Comparison of ENCODE assay signal across 28 mouse cellular contexts in the genomic region with DNA sequence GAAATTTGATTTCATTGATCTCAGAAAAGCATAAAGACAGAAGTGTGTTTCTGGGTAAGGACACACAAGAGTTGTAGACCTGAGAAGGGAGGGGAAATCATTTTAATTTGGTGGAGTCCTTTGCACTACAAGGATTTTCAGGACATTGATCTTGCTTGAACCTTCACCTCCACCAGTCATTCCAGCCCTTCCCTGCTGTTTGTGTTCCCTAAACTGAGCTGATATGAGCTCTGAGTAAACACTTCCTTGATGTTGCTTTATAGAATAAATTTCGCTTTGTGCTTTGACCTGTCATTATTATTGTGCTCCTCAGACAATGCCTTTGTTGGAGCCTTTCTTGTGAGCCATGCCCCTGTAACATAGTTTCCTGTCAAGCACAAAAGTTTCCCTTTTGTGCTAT.
"Had no signal": no experiment of that assay in that cellular context is flagged by ENCODE, and none has a peak within 500 bp of the region (broad histone marks: within the 10 kb centered on the region; RNA-seq: fewer than 3 reads in every experiment).

No protein-coding gene starts in this region.

- H3K9ac ChIP-seq: embryonic facial prominence, embryonic 12.5 days; embryonic facial prominence, embryonic 13.5 days; embryonic facial prominence, embryonic 15.5 days; forebrain, embryonic 12.5 days; forebrain, embryonic 13.5 days; forebrain, embryonic 15.5 days; forebrain, postnatal 0 days had no signal

- ATAC-seq: forebrain, embryonic 13.5 days; forebrain, embryonic 14.5 days; forebrain, embryonic 15.5 days; forebrain, embryonic 16.5 days; forebrain, postnatal 0 days had no signal

- H3K4me2 ChIP-seq: embryonic facial prominence, embryonic 12.5 days; embryonic facial prominence, embryonic 13.5 days; embryonic facial prominence, embryonic 15.5 days; forebrain, embryonic 12.5 days; forebrain, embryonic 13.5 days; forebrain, embryonic 15.5 days had no signal

- H3K4me1 ChIP-seq: embryonic facial prominence, embryonic 10.5 days; embryonic facial prominence, embryonic 12.5 days; embryonic facial prominence, embryonic 13.5 days; embryonic facial prominence, embryonic 15.5 days had no signal

- H3K27ac ChIP-seq: embryonic facial prominence, embryonic 10.5 days; embryonic facial prominence, embryonic 12.5 days; embryonic facial prominence, embryonic 13.5 days; embryonic facial prominence, embryonic 15.5 days; forebrain, embryonic 10.5 days; forebrain, embryonic 12.5 days; forebrain, embryonic 13.5 days; forebrain, embryonic 15.5 days; gastrocnemius, adult 2 months; heart, adult 2 months had no signal

- DNase-seq: cerebellum, adult 8-10 months; cerebellum, adult 9-10 months; cerebellum, adult 9-11 months; cerebellum, postnatal 10 days; cerebellum, postnatal 14 days; cerebellum, postnatal 25 days; cerebellum, postnatal 36 days; embryo, embryonic 11 days; forebrain, postnatal 0 days; gastrocnemius, adult 2 months; gastrocnemius, postnatal 10 days; gastrocnemius, postnatal 14 days; gastrocnemius, postnatal 25 days; gastrocnemius, postnatal 36 days; heart, adult 11 months; heart, adult 18-20 months; heart, adult 2 months had no signal

- H3K36me3 ChIP-seq: embryonic facial prominence, embryonic 10.5 days; embryonic facial prominence, embryonic 12.5 days; embryonic facial prominence, embryonic 13.5 days; embryonic facial prominence, embryonic 15.5 days; forebrain, embryonic 10.5 days; forebrain, embryonic 12.5 days; forebrain, embryonic 15.5 days had no signal

- H3K9me3 ChIP-seq: embryonic facial prominence, embryonic 10.5 days; embryonic facial prominence, embryonic 12.5 days; embryonic facial prominence, embryonic 13.5 days; embryonic facial prominence, embryonic 15.5 days; forebrain, embryonic 10.5 days; forebrain, embryonic 12.5 days; forebrain, embryonic 13.5 days; forebrain, embryonic 15.5 days had no signal

- H3K27me3 ChIP-seq: embryonic facial prominence, embryonic 12.5 days; embryonic facial prominence, embryonic 13.5 days; embryonic facial prominence, embryonic 15.5 days; forebrain, embryonic 12.5 days; forebrain, embryonic 13.5 days; forebrain, embryonic 15.5 days had no signal

- H3K4me3 ChIP-seq: embryonic facial prominence, embryonic 10.5 days; embryonic facial prominence, embryonic 12.5 days; embryonic facial prominence, embryonic 13.5 days; embryonic facial prominence, embryonic 15.5 days; erythroblast, embryonic 14.5 days; forebrain, embryonic 10.5 days; forebrain, embryonic 12.5 days; forebrain, embryonic 13.5 days; forebrain, embryonic 15.5 days; gastrocnemius, adult 2 months; heart, adult 2 months had no signal
